23 mouse cellular contexts compared by ENCODE assay signal in genomic region chr11:11967519-11967918, GRCm38 (mm10).
DNase-seq lines count a peak whose midpoint lies in the region; ATAC-seq and TF ChIP-seq lines count a peak whose summit lies in the region.
"Had no signal": no experiment of that assay in that cellular context is flagged by ENCODE, and none has a peak within 500 bp of the region (broad histone marks: within the 10 kb centered on the region; RNA-seq: fewer than 3 reads in every experiment).

No protein-coding gene starts in this region.

- peaks cover 80% of the 10 kb centered on the region for H3K4me1 ChIP-seq in heart, embryonic 13.5 days
- H3K4me1 ChIP-seq in liver, embryonic 13.5 days (replicated peaks): peaks cover 57% of the 10 kb centered on the region
- peaks cover 16% of the 10 kb centered on the region for H3K4me1 ChIP-seq in forebrain, embryonic 12.5 days

- no peak overlapping the region for H3K4me3 ChIP-seq in gastrocnemius, adult 2 months
- H3K4me3 ChIP-seq in heart, embryonic 13.5 days: no peak overlapping the region
- no peak overlapping the region for H3K4me3 ChIP-seq in liver, embryonic 13.5 days (replicated peaks)
- no peak overlapping the region for H3K4me3 ChIP-seq in forebrain, embryonic 12.5 days (replicated peaks)
- H3K4me3 ChIP-seq: forebrain, embryonic 10.5 days; hindbrain, embryonic 13.5 days; midbrain, embryonic 12.5 days; neural tube, embryonic 15.5 days had no signal

- WGBS in heart, embryonic 13.5 days: 81% methylated on average over 8 of the region's 8 CpGs
- 59% methylated on average over 8 of the region's 8 CpGs for WGBS in liver, embryonic 13.5 days (ENCODE audit: insufficient replicate concordance)
- 87% methylated on average over 8 of the region's 8 CpGs for WGBS in forebrain, embryonic 12.5 days

- DNase-seq in gastrocnemius, adult 2 months: no peak
- no peak for DNase-seq in gastrocnemius, postnatal 25 days
- DNase-seq in heart, postnatal 4 days: no peak
- no peak for DNase-seq in liver, embryonic 13.5 days
- no peak for DNase-seq in liver
- DNase-seq: adrenal gland, postnatal 14 days; cerebellum, adult 8-10 months; forebrain, postnatal 0 days; gastrocnemius, postnatal 36 days; kidney, adult 2 months; layer of hippocampus, adult 9-11 months; lung, embryonic 14.5 days; right cerebral cortex, adult 18-20 months; right cerebral cortex, postnatal 4 days; thymus, adult 2 months; thymus, postnatal 4 days had no signal

- peak overlapping the region; percentile 95 for H3K27ac ChIP-seq in gastrocnemius, adult 2 months
- peak overlapping the region; percentile 87 for H3K27ac ChIP-seq in heart, embryonic 13.5 days (replicated peaks)
- H3K27ac ChIP-seq in liver, embryonic 13.5 days: peak overlapping the region; percentile 20; the same call in 1 of the 2 replicates
- H3K27ac ChIP-seq in forebrain, embryonic 12.5 days: no peak overlapping the region
- H3K27ac ChIP-seq: forebrain, embryonic 10.5 days; hindbrain, embryonic 13.5 days; kidney, postnatal 0 days; midbrain, embryonic 12.5 days; neural tube, embryonic 15.5 days had no signal

- intact Hi-C loops in gastrocnemius, adult 2 months (cut with DNase I): no loop called here

- no peak overlapping the region; the same call in 1 of the 2 replicates for H3K9ac ChIP-seq in heart, embryonic 13.5 days
- no peak overlapping the region for H3K9ac ChIP-seq in liver, embryonic 13.5 days
- no peak overlapping the region for H3K9ac ChIP-seq in forebrain, embryonic 12.5 days
- H3K9ac ChIP-seq: forebrain, postnatal 0 days; hindbrain, embryonic 13.5 days; lung, embryonic 14.5 days; midbrain, embryonic 12.5 days; neural tube, embryonic 15.5 days had no signal

- ATAC-seq in heart, embryonic 13.5 days (ENCODE audit: extremely low read depth, insufficient number of reproducible peaks, low FRiP score, low TSS enrichment): no peak
- ATAC-seq in liver, embryonic 13.5 days (ENCODE audit: low read depth): no peak
- no peak for ATAC-seq in forebrain, embryonic 12.5 days (ENCODE audit: low FRiP score)
- ATAC-seq: forebrain, postnatal 0 days had no signal

- no peaks in the 10 kb centered on the region for H3K27me3 ChIP-seq in heart, embryonic 13.5 days (replicated peaks)
- H3K27me3 ChIP-seq in liver, embryonic 13.5 days: no peaks in the 10 kb centered on the region
- no peaks in the 10 kb centered on the region for H3K27me3 ChIP-seq in forebrain, embryonic 12.5 days
- H3K27me3 ChIP-seq: hindbrain, embryonic 13.5 days; midbrain, embryonic 12.5 days; neural tube, embryonic 15.5 days had no signal

- H3K4me2 ChIP-seq in heart, embryonic 13.5 days: no peak overlapping the region
- H3K4me2 ChIP-seq in liver, embryonic 13.5 days: no peak overlapping the region
- no peak overlapping the region for H3K4me2 ChIP-seq in forebrain, embryonic 12.5 days
- H3K4me2 ChIP-seq: hindbrain, embryonic 13.5 days; lung, embryonic 14.5 days; midbrain, embryonic 12.5 days; neural tube, embryonic 15.5 days had no signal

- 0 out of 2 replicates have a peak, but pooled peaks cover 7% of the 10 kb centered on the region for H3K9me3 ChIP-seq in heart, embryonic 13.5 days
- H3K9me3 ChIP-seq in liver, embryonic 13.5 days (replicated peaks): no peaks in the 10 kb centered on the region
- no peaks in the 10 kb centered on the region for H3K9me3 ChIP-seq in forebrain, embryonic 12.5 days
- H3K9me3 ChIP-seq: hindbrain, embryonic 13.5 days; midbrain, embryonic 12.5 days; neural tube, embryonic 15.5 days had no signal

- peaks cover 85% of the 10 kb centered on the region for H3K36me3 ChIP-seq in heart, embryonic 13.5 days
- peaks cover 42% of the 10 kb centered on the region for H3K36me3 ChIP-seq in liver, embryonic 13.5 days
- peaks cover 46% of the 10 kb centered on the region for H3K36me3 ChIP-seq in forebrain, embryonic 12.5 days (replicated peaks)

- no peak for TF ChIP-seq CTCF in gastrocnemius, adult 2 months (IDR thresholded peaks at IDR 0.05)
